ENCODE assay signal across 27 mouse cellular contexts in the genomic region with DNA sequence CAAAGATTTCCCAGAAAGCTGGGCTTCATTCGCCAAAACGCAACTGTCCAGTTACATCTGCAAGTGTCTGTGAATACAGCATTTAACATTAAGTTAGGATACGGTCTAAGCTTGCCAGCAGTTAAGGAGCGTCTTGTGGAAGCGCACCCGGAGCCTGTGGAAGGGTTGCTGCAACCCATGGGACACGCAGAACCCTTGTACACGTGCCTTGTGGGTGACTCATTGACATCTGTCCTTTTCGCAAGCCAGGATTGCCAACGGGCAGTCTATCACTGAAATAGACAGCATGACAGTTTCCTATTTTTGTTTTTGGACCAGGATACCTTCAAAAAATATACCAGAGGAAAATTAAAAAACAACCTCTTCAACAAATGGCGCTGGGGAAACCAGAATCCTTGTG. TPM values are rescaled to one million over a fixed set of nuclear protein-coding genes. Genes with fewer than 3 reads are reported as not detected.
DNase-seq lines count a peak whose midpoint lies in the region; ATAC-seq and TF ChIP-seq lines count a peak whose summit lies in the region.
"Had no signal": no experiment of that assay in that cellular context is flagged by ENCODE, and none has a peak within 500 bp of the region (broad histone marks: within the 10 kb centered on the region; RNA-seq: fewer than 3 reads in every experiment).

No protein-coding gene starts in this region.

- no peak overlapping the region for H3K4me3 ChIP-seq in layer of hippocampus, adult 2 months
- no peak overlapping the region for H3K4me3 ChIP-seq in midbrain, embryonic 13.5 days (replicated peaks)
- H3K4me3 ChIP-seq: embryonic facial prominence, embryonic 10.5 days; embryonic facial prominence, embryonic 13.5 days; erythroblast, embryonic 14.5 days; forebrain, embryonic 12.5 days; hindbrain, embryonic 12.5 days; hindbrain, embryonic 15.5 days had no signal

- TF ChIP-seq CTCF in layer of hippocampus, adult 2 months (conservative IDR thresholded peaks at IDR 0.05), result no peak

- H3K4me2 ChIP-seq in midbrain, embryonic 13.5 days (replicated peaks), result no peak overlapping the region
- H3K4me2 ChIP-seq: embryonic facial prominence, embryonic 13.5 days; forebrain, embryonic 12.5 days; heart, embryonic 11.5 days; hindbrain, embryonic 12.5 days; hindbrain, embryonic 15.5 days had no signal

- 90% methylated on average over 11 of the region's 11 CpGs for WGBS in midbrain, embryonic 13.5 days

- H3K27ac ChIP-seq in layer of hippocampus, adult 2 months, result peak overlapping the region; percentile 48
- no peak overlapping the region for H3K27ac ChIP-seq in midbrain, embryonic 13.5 days
- H3K27ac ChIP-seq: embryonic facial prominence, embryonic 10.5 days; embryonic facial prominence, embryonic 13.5 days; forebrain, embryonic 12.5 days; hindbrain, embryonic 12.5 days; hindbrain, embryonic 15.5 days had no signal

- DNase-seq in adrenal gland, postnatal 25 days, result peak; percentile 15
- DNase-seq in adrenal gland, postnatal 14 days, result no peak
- no peak for DNase-seq in layer of hippocampus, adult 2 months (ENCODE audit: low spot score in 2 of 2)
- no peak for DNase-seq in layer of hippocampus, adult 9-11 months
- no peak for DNase-seq in heart, adult 11 months
- DNase-seq: adrenal gland, adult 8-10 months; B cell, adult 2 months; cerebellum, adult 11-12 months; cerebellum, adult 8-10 months; cerebellum, postnatal 10 days; cerebellum, postnatal 36 days; embryo, embryonic 11 days; gastrocnemius, postnatal 25 days had no signal

- no peaks in the 10 kb centered on the region for H3K27me3 ChIP-seq in midbrain, embryonic 13.5 days
- H3K27me3 ChIP-seq: CH12.LX; forebrain, embryonic 12.5 days; hindbrain, embryonic 12.5 days; hindbrain, embryonic 15.5 days; Patski had no signal

- H3K4me1 ChIP-seq in midbrain, embryonic 13.5 days (replicated peaks), result no peaks in the 10 kb centered on the region
- H3K4me1 ChIP-seq: embryonic facial prominence, embryonic 10.5 days; forebrain, embryonic 12.5 days had no signal

- H3K9ac ChIP-seq in midbrain, embryonic 13.5 days (replicated peaks), result no peak overlapping the region
- H3K9ac ChIP-seq: embryonic facial prominence, embryonic 13.5 days; forebrain, embryonic 12.5 days; hindbrain, embryonic 12.5 days; hindbrain, embryonic 15.5 days had no signal

- H3K9me3 ChIP-seq in midbrain, embryonic 13.5 days, result no peaks in the 10 kb centered on the region
- H3K9me3 ChIP-seq: embryonic facial prominence, embryonic 10.5 days; embryonic facial prominence, embryonic 13.5 days; forebrain, embryonic 12.5 days; hindbrain, embryonic 12.5 days; hindbrain, embryonic 15.5 days had no signal

- no peaks in the 10 kb centered on the region for H3K36me3 ChIP-seq in midbrain, embryonic 13.5 days
- H3K36me3 ChIP-seq: embryonic facial prominence, embryonic 10.5 days; embryonic facial prominence, embryonic 13.5 days; forebrain, embryonic 12.5 days; G1E; hindbrain, embryonic 12.5 days; hindbrain, embryonic 15.5 days had no signal

- 0 out of 2 replicates have a peak, but pooled peaks have one; percentile 32 for ATAC-seq in megakaryocyte progenitor cell, adult 5-6 weeks (replicated peaks; ENCODE audit: poor library complexity)
- ATAC-seq in midbrain, embryonic 13.5 days, result no peak
- ATAC-seq: forebrain, embryonic 16.5 days; intestine, postnatal 0 days; Patski had no signal

RNA-seq across cellular contexts. Expression of gene Fry, which starts 16.7 kb away (rescaled TPM):
- total RNA-seq in adrenal gland, postnatal 25 days (2021), result 36.2 and 47.5 TPM in 2 replicates
- 39.4 and 51.0 TPM in 2 replicates for total RNA-seq in adrenal gland, postnatal 14 days (2021)
- total RNA-seq in layer of hippocampus, adult 2 months (2021), result 100 to 1,000 TPM; 215 to 246 TPM
- 17.8 and 22.1 TPM in 2 replicates for total RNA-seq in megakaryocyte progenitor cell, adult 5-6 weeks (2015)
- 19.2 and 21.1 TPM in 2 replicates for total RNA-seq in megakaryocyte progenitor cell, adult 5-6 weeks (2017)
- polyA plus RNA-seq in midbrain, embryonic 13.5 days (2015; fragmentation: Nextera tagmentation; extraction: Ambion mirVana), result 35.4 and 37.4 TPM in 2 replicates
